Mouse (Mus musculus): Measurements from ENCODE around the gene Cavin2.

DNA sequence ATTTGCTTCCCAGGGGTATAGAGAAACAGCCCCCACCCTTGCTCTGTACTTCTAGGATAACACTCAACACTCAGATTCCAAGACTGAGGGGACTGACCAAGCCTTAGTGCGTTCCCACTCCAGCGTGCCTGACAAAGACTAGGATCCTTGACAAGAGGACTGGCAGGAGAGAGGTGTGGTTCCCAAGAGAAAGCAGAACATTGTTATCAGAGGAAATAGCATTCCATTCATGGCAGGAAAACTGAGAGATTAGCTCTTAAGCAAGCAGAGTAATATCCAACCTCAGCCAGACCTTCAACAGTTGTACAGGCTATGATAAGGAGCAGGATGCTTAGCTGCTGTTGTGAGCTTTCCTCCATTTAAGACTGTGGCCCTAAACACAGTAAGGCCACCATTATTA, 23.0 kb upstream of the Cavin2 start:
- no peak for TF ChIP-seq CTCF (IDR thresholded peaks at IDR 0.05; ENCODE audit: extremely low read depth, insufficient read length, insufficient replicate concordance, low read depth, low read length)
- TF ChIP-seq POLR2A (IDR thresholded peaks at IDR 0.05; ENCODE audit: low read depth, low read length) = no peak
